Mouse (Mus musculus) limb, embryonic 12.5 days (tissue): ENCODE data around the gene Cys1. TPM values are rescaled to one million over a fixed set of nuclear protein-coding genes. Genes with fewer than 3 reads are reported as not detected.

Experiments used
- ATAC-seq: fragments of 200-750 bp; cut with Nextera tagmentation; 2 replicates; pipeline ENCODE4 v1.8.0; 2017; ENCODE audit warnings: low read depth, moderate TSS enrichment; ENCODE audit not compliant: insufficient number of reproducible peaks, insufficient read depth, low FRiP score, low TSS enrichment
- H3K27ac ChIP-seq: fragments of 300-500 bp; sonication (generic); 2 replicates; pipeline ENCODE4 v1.5.1; 2016; ENCODE audit warnings: mild to moderate bottlenecking, moderate library complexity
- H3K27me3 ChIP-seq: fragments of 300-500 bp; sonication (generic); 2 replicates; pipeline ENCODE4 v1.6.1; 2016; ENCODE audit warnings: mild to moderate bottlenecking, moderate library complexity
- H3K36me3 ChIP-seq: fragments of 300-500 bp; sonication (generic); 2 replicates; pipeline ENCODE4 v1.6.1; 2016; ENCODE audit warnings: mild to moderate bottlenecking, moderate library complexity
- H3K4me1 ChIP-seq: fragments of 300-500 bp; sonication (generic); replicated peaks from 2 replicates; pipeline ENCODE4 v1.6.1; 2016
- H3K4me2 ChIP-seq: fragments of 300-500 bp; sonication (generic); 2 replicates; pipeline ENCODE4 v1.6.1; 2016; ENCODE audit warnings: mild to moderate bottlenecking, moderate library complexity
- H3K4me3 ChIP-seq: fragments of 300-500 bp; sonication (generic); replicated peaks from 2 replicates; pipeline ENCODE4 v1.5.1; 2016; ENCODE audit warnings: mild to moderate bottlenecking
- H3K9ac ChIP-seq: fragments of 300-500 bp; sonication (generic); replicated peaks from 2 replicates; pipeline ENCODE4 v1.6.1; 2016; ENCODE audit warnings: mild to moderate bottlenecking, moderate library complexity
- H3K9me3 ChIP-seq: fragments of 300-500 bp; sonication (generic); 2 replicates; pipeline ENCODE4 v1.6.1; 2016; ENCODE audit warnings: mild to moderate bottlenecking, moderate library complexity
- WGBS: fragments of 180-500 bp; shearing (Covaris S2); methylation state at CpG from one replicate; pipeline ENCODE4 v1.1.7; 2016; 5-methylcytosine and 5-hydroxymethylcytosine counted together
- polyA plus RNA-seq: library from polyadenylated mRNA; unstranded; fragments of >200 nt; fragmentation: Nextera tagmentation; extraction: Ambion mirVana; gene quantifications from 2 replicates; pipeline ENCODE4 v1.2.1, GENCODE M21; 2016

Gene Cys1
- polyA plus RNA-seq, 1 experiment from 2014 or later = 1.3 TPM

DNA sequence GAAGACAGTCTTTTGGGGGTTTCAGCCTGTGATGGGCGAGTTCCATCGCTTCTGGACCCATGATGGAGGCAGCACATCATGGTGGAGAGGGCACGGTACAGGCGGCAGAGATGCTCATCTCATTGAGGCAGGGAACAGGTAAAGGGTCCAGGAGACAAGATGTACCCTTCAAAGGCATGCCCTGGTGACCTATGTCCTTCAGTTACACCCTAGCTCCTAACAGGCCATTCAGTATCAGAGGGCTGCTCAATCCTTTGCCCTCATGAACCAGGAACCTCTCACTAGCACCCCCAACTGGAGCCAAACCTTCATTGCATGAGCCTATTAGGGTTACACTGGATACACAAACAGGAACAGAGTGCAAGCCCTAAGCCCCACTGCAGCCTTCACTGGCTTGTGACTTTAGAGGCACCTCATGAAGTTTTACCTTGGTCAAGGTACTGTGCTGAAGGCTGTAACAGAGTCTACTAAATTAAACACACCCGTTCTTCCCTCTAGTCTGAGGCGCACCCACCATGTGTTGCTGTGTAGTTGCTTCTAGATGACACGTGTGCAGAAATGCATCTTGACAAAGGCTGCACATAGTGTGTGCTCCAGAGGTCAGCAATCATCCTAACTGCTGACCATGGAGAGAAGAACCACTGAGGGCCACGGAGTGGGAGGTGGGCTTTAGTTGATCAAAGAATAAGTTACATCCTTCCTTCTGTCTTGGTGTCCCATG is 16.0 kb upstream of the Cys1 start:
- whole genome bisulfite sequencing = 56% methylated on average over 8 of the region's 8 CpGs
- H3K36me3 ChIP-seq = no peaks in the 10 kb centered on the region
- H3K4me3 ChIP-seq = no peak overlapping the region
- no peak overlapping the region for H3K9ac ChIP-seq
- no peak overlapping the region for H3K4me2 ChIP-seq
- H3K27ac ChIP-seq = no peak overlapping the region
- no peak for ATAC-seq
- no peaks in the 10 kb centered on the region for H3K4me1 ChIP-seq
- H3K9me3 ChIP-seq = 0 out of 2 replicates have a peak, but pooled peaks cover 3% of the 10 kb centered on the region
- no peaks in the 10 kb centered on the region; the same call in 1 of the 2 replicates for H3K27me3 ChIP-seq

DNA sequence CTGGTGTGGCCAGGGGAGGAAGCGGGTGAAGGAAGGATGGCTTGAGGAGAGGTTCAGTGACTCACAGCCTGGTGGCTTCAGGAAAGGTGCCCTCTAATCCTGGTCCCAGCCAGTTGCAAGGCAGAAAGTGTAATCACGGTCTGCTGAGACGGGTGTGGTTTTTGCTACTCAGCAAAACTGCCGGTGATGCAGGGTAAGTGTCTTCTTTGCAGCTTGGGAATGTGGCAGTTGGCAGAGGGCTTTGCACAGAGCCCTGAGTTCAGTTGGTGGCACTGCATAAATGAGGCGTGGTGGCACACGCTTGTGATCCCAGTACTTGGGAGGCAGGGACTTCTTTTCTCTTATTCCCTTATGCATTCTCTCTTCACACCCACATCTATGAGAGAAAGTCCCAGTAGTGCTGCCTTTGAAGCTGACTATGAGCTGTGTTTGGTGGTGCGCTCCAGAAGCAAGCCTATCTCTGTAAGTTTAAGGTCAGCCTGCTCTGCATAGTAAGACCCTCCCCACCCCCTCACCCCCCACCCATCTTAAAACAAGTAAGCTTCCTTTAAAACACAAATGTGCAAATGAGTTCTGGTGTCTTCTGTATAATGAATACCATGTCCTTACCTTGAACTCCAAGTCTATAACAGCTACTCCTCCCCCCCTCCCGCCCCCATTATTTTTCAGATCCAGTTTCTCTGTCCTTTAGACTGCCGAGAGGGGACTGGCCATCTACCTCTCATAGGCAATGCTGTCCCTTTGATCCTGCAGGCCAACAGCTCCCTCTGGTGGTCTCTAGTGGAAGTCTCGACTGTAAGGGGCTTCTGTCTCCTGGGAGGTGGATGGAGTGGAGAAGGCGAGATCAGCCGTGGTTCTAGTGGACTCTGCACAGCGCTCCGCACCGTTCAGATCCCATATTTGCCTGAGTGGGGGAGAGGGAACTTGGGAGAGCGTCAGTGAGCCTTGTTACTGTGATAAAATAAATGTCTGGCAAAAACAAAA is 15.2 kb upstream of the Cys1 start:
- no peak for ATAC-seq
- 41% methylated on average over 16 of the region's 16 CpGs for WGBS
- Histone ChIP-seq H3K36me3 (no peaks in the 10 kb centered on the region), H3K27ac (no peak overlapping the region), H3K4me3 (no peak overlapping the region), H3K9ac (no peak overlapping the region), H3K9me3 (no peaks in the 10 kb centered on the region), H3K4me1 (no peaks in the 10 kb centered on the region), H3K4me2 (no peak overlapping the region), H3K27me3 (no peaks in the 10 kb centered on the region; the same call in 1 of the 2 replicates)

DNA sequence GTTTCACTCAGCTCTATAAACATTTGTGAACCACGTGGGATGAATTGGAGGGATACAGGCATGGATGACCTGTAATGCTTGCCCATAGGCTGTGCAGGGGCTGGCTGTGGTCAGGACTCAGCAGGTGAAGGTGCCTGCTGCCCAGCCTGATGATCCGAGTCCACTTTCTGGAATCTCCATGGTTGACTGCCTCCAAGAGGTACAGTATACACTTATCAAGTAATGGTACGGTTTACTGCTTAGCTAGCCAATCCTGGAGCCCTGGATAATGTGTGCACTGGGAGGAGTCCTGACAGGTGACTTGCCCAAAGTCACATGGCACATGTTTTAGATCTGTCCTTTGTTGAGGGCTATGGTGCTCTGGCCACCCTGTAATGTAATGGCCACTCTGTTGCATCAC is 8.7 kb upstream of the Cys1 start:
- no peaks in the 10 kb centered on the region for H3K9me3 ChIP-seq
- H3K36me3 ChIP-seq = no peaks in the 10 kb centered on the region
- no peak overlapping the region for H3K4me2 ChIP-seq
- WGBS = 83% methylated on average over 3 of the region's 3 CpGs
- H3K4me3 ChIP-seq = no peak overlapping the region
- H3K4me1 ChIP-seq = no peaks in the 10 kb centered on the region
- no peak overlapping the region for H3K27ac ChIP-seq
- H3K27me3 ChIP-seq = peaks cover 9% of the 10 kb centered on the region; the same call in 1 of the 2 replicates
- no peak for ATAC-seq
- no peak overlapping the region for H3K9ac ChIP-seq

DNA sequence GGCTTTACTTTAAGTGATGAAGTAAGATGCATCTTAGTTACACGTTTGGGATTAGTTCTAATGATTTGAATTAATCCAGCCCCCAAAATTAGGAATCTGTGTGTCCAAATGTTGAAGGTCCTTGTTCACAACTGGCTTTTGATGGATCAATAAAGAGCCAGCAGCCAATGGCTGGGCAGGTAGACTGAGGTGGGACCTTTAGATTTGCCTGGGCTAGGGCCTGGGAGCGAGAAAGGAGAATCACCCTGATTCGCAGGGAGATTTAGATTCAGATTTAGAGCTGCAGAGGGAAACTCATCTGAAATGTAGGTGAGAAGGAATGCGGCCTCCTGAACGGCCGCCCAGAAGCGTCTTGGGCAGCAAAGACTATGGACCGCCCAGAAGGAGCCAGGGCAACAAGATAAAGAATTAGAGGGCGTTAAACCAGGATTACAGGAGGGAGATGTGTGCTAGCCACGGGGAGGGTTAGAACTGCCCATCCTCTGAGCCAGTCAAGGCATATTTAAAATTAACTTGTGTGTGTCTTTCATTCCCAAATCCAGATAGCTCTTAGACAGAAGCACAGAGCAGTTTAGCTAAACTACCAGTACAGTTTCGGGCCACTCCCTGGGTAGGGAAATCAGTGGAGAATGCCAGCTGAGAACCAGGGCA is 5.2 kb upstream of the Cys1 start:
- Histone ChIP-seq H3K4me2 (no peak overlapping the region), H3K27me3 (peaks cover 33% of the 10 kb centered on the region), H3K9ac (no peak overlapping the region), H3K36me3 (no peaks in the 10 kb centered on the region), H3K27ac (no peak overlapping the region), H3K9me3 (no peaks in the 10 kb centered on the region), H3K4me3 (no peak overlapping the region), H3K4me1 (peaks cover 4% of the 10 kb centered on the region)
- WGBS = 75% methylated on average over 11 of the region's 11 CpGs
- ATAC-seq = no peak

DNA sequence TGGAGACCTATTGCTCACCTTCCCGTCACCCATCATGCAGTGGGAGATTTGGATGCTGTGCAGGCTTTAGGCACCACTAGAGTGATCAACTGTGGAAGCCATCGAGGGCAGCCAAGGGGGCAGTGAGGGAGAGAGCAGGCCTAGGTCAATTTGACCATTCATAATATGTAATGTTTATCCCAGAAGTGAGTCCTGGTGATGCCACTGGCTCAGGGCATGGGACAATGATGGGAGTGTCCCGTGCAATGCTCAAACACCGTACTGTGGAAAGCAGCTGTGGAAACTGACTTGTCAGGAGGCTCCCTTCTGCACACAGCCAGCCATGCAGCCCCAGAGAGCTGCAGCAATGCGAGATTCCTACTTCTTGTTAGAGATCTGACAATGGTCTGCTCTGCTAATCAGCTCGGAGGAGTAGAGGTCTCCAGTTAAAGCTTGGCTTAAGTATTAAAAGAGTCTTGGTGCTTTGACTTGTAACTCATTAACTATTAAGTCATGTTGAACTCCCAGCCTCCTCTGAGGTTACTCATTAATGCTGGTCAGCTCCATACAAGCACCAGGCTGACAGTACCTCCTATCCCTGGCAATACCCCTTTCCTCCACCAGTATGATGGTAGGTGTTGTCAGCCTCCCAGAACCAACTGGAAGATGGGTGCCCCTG is 4.6 kb upstream of the Cys1 start:
- WGBS = 79% methylated on average over 6 of the region's 6 CpGs
- ATAC-seq = no peak
- no peak overlapping the region for H3K27ac ChIP-seq
- no peak overlapping the region for H3K4me3 ChIP-seq
- H3K4me2 ChIP-seq = no peak overlapping the region
- no peaks in the 10 kb centered on the region for H3K36me3 ChIP-seq
- H3K27me3 ChIP-seq = peaks cover 40% of the 10 kb centered on the region
- H3K4me1 ChIP-seq = peaks cover 10% of the 10 kb centered on the region
- no peaks in the 10 kb centered on the region for H3K9me3 ChIP-seq
- no peak overlapping the region for H3K9ac ChIP-seq

DNA sequence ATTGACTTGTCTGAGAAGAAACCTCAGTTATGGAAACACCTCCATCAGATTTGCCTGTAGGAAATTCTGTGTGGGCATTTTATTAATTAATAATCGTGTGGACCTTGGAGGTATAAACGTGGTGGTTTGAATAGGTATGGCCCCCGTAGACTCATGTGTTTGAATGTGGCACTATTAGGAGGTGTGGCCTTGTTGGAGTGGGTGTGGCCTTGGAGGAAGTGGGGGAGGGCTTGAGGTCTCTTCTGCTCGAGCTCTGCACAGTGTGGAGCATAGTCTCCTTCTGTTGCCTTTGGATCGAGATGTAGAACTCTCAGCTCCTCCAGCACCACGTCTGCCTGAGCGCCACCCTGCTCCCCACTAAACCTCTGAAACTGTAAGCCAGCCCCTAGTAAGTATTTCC is 1.8 kb upstream of the Cys1 start:
- WGBS = 72% methylated on average over 7 of the region's 7 CpGs
- Histone ChIP-seq H3K4me1 (peaks cover 20% of the 10 kb centered on the region), H3K9me3 (no peaks in the 10 kb centered on the region), H3K4me3 (no peak overlapping the region), H3K27ac (no peak overlapping the region), H3K36me3 (no peaks in the 10 kb centered on the region), H3K4me2 (no peak overlapping the region), H3K27me3 (peaks cover 64% of the 10 kb centered on the region), H3K9ac (no peak overlapping the region)
- no peak for ATAC-seq

DNA sequence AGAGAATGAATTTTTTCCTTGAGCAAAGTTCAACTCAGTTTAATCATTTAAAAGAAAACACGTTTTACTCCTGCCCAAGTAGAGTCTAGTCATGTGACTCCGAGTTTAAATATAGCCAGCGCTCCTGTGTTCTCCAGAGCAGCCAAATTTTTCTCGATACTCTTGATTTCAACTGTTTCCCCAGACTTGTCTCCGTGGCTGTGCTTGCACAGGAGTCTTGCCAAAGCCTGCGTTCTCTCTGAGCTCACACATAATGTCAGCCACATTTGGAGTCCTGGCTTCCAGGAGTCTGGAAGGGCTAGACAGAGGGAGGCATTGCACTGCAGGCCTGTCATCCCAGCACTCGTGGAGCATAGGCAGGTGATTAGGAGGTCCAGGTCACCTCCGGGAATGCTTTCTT is 950 bp upstream of the Cys1 start:
- Histone ChIP-seq H3K4me1 (peaks cover 20% of the 10 kb centered on the region), H3K9me3 (no peaks in the 10 kb centered on the region), H3K4me2 (no peak overlapping the region), H3K27ac (no peak overlapping the region), H3K9ac (no peak overlapping the region), H3K4me3 (no peak overlapping the region), H3K27me3 (peaks cover 64% of the 10 kb centered on the region), H3K36me3 (no peaks in the 10 kb centered on the region)
- ATAC-seq = no peak
- WGBS = 54% methylated on average over 8 of the region's 8 CpGs

DNA sequence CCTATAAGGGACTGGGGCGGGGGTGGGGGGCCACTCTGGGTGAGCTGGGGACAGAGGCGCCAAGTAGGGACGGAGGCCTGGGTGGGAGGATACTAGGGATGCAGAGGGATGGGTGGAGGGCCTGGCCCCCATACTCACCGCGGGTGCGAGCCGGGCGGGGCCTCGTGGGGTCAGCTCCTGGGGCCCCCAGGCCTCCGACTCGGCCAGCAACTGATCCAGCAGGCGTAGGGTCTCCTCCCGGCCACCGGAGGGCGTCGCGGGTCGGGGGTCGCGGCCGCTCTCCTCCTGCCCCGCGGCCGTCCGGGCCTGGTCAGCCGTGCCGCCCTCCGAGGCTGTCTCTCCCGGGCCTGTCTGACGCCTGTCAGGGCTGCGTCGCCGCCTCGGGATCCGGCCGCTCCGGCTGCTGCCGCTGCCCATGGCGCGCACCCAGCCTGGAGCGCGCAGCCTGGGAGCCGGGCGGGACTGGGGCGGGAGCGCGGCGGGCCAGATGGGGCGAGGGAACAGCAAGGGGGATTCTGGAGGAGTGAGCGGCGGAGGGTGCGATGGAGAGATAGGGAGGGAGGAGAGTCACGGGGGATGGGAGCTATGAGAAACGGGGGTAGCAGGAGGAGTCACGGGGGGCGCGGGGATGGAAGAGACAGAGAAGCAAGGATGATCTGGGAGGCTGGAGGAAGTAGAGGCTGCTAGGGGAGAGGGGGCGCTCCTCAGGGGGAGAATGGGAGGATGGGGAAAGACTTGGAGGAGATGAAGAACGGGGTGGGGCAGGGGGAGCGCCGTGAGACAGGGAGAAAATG is 924 bp downstream of the Cys1 start:
- Histone ChIP-seq H3K36me3 (no peaks in the 10 kb centered on the region), H3K9ac (peak overlapping the region; percentile 74), H3K27ac (no peak overlapping the region), H3K4me1 (peaks cover 20% of the 10 kb centered on the region), H3K27me3 (peaks cover 56% of the 10 kb centered on the region), H3K9me3 (no peaks in the 10 kb centered on the region), H3K4me3 (peak overlapping the region; percentile 65), H3K4me2 (peak overlapping the region; percentile 93)
- 2% methylated on average over 46 of the region's 61 CpGs for WGBS
- peak; percentile 40 for ATAC-seq

DNA sequence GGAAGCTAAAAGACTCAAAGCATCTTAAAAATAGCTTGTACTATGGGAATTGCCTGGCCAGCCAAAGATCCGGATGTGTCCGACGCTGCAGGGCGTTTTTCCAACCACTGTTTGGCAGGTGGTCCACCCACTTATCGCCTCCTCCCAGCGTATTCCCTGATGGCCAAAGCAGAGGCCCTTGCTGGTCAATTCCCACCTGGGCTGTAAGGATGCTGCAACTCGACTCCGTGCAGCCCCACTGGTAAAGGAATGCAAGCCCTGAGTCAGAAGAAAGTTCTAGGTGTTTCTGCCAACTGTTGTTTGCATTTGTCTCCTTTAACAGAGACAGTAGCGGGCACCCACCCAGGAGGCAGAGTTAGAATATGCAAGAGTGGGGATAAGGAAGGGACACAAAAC is 1.5 kb downstream of the Cys1 start:
- Histone ChIP-seq H3K36me3 (no peaks in the 10 kb centered on the region), H3K4me1 (peaks cover 20% of the 10 kb centered on the region), H3K9ac (peak overlapping the region; percentile 74), H3K4me3 (peak overlapping the region; percentile 65), H3K27me3 (peaks cover 53% of the 10 kb centered on the region), H3K27ac (no peak overlapping the region), H3K4me2 (peak overlapping the region; percentile 93), H3K9me3 (no peaks in the 10 kb centered on the region)
- ATAC-seq = no peak
- 12% methylated on average over 9 of the region's 9 CpGs for WGBS

DNA sequence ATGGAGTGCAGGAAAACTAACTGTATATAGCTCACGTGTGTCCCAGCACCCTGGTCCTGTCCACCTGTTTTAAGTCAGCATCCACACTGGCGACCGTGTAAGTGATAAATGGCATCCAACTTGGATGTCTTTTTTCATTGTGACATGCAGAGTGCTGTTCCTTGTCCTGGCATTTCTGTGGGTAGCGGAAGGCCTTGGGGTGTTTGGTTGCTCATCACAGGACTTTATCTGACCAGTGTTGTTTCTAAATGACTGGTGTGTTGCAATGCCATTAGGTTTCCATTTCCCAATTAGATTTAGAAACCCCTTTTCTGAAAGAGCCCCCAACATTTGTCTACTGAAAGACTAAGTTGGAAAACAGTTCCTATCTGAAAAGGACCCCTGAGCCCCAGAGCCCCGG is 19.5 kb downstream of the Cys1 start:
- Histone ChIP-seq H3K9ac (no peak overlapping the region), H3K4me2 (no peak overlapping the region), H3K4me1 (0 out of 2 replicates have a peak, but pooled peaks cover 3% of the 10 kb centered on the region), H3K4me3 (no peak overlapping the region), H3K27ac (no peak overlapping the region), H3K36me3 (peaks cover 37% of the 10 kb centered on the region), H3K9me3 (no peaks in the 10 kb centered on the region), H3K27me3 (no peaks in the 10 kb centered on the region)
- ATAC-seq = no peak
- 88% methylated on average over 5 of the region's 5 CpGs for WGBS
